Mouse (Mus musculus) stomach, embryonic 14.5 days (tissue): ENCODE measurements at regions not wholly inside any gene's neighbourhood (a gene's known extent, or its start where the extent isn't known, plus 50 kb on each side); places are given as distances from the start of the nearest gene placed in this dataset.

Experiments used
- ATAC-seq: fragments of 200-750 bp; cut with Nextera tagmentation; 2 replicates; pipeline ENCODE4 v1.8.0; 2017; ENCODE audit warnings: low read depth, moderate TSS enrichment; ENCODE audit not compliant: insufficient number of reproducible peaks, insufficient read depth, low FRiP score
- H3K27ac ChIP-seq: fragments of 300-500 bp; sonication (generic); 2 replicates; pipeline ENCODE4 v1.5.1; 2014; ENCODE audit warnings: mild to moderate bottlenecking, low read length, moderate library complexity, mixed read lengths
- H3K27me3 ChIP-seq: fragments of 300-500 bp; sonication (generic); 2 replicates; pipeline ENCODE4 v1.6.1; 2014; ENCODE audit warnings: low read length, control low read depth, mixed read lengths; ENCODE audit not compliant: control insufficient read depth, insufficient read depth
- H3K36me3 ChIP-seq: fragments of 300-500 bp; sonication (generic); 2 replicates; pipeline ENCODE4 v1.6.1; 2014; ENCODE audit warnings: mild to moderate bottlenecking, control low read depth, low read length, moderate library complexity, mixed read lengths; ENCODE audit not compliant: control insufficient read depth, insufficient read depth
- H3K4me1 ChIP-seq: fragments of 300-500 bp; sonication (generic); 2 replicates; pipeline ENCODE4 v1.6.1; 2014; ENCODE audit warnings: low read length, control low read depth, mixed read lengths; ENCODE audit not compliant: control insufficient read depth, insufficient read depth
- H3K4me2 ChIP-seq: fragments of 300-500 bp; sonication (generic); replicated peaks from 2 replicates; pipeline ENCODE4 v1.6.1; 2014; ENCODE audit warnings: low read depth, low read length, control low read depth
- H3K4me3 ChIP-seq: fragments of 300-500 bp; sonication (generic); 2 replicates; pipeline ENCODE4 v1.5.1; 2014; ENCODE audit warnings: low read depth, low read length, control low read depth
- H3K9ac ChIP-seq: fragments of 300-500 bp; sonication (generic); replicated peaks from 2 replicates; pipeline ENCODE4 v1.6.1; 2014; ENCODE audit warnings: low read depth, mild to moderate bottlenecking, control low read depth, low read length, moderate library complexity, mixed read lengths
- H3K9me3 ChIP-seq: fragments of 300-500 bp; sonication (generic); 2 replicates; pipeline ENCODE4 v1.6.1; 2016; ENCODE audit warnings: low read depth, low read length, control low read depth; ENCODE audit not compliant: control insufficient read depth
- WGBS: fragments of 180-500 bp; shearing (Covaris S2); extraction: QIAGEN DNeasy Blood & Tissue Kit; methylation state at CpG from one replicate; pipeline ENCODE4 v1.1.7; 2014; 5-methylcytosine and 5-hydroxymethylcytosine counted together

DNA sequence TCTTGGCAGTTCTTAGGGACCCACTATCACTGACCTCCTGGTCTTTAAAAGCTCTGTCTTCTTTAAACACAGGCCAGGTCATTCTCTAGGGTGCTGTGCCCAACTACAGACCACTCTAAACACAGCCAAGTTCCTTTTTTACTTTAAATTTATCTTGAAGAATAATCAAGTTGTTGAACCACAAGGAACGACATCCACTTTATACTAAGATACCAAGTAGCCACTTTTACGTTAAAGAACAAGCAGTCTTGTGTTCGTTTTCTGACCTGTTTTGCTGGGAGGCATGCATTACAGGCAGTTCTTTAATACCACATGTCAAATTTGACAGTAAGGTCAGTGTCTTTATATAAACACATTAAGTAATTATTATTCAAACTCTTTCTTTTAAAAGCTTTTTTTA is 242.4 kb upstream of the Sstr1 start:
- Histone ChIP-seq H3K36me3 (no peaks in the 10 kb centered on the region), H3K27ac (no peak overlapping the region), H3K9me3 (no peaks in the 10 kb centered on the region), H3K4me2 (no peak overlapping the region), H3K27me3 (no peaks in the 10 kb centered on the region), H3K9ac (no peak overlapping the region), H3K4me1 (no peaks in the 10 kb centered on the region), H3K4me3 (no peak overlapping the region)
- 38% methylated on average over 3 of the region's 3 CpGs for WGBS
- ATAC-seq: no peak

DNA sequence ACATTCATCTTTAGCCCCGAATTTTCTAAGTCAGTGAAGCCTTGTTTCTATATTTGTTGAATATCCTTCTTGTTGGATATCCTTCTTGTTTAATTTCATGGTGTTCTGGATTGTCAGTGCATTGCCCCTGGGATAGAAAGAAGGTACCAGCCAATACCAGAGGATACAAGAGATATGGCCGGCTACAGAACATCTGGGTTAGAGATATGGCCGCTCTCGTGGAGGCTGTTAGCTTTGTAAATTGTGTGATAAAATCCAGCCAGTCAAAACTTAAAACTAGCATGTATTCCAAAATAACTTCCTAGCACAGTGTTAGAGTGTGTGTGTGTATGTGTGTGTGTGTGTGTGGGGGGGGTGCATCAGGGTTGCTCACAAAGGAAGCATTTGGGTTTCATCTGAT is 241.4 kb upstream of the Sstr1 start:
- Histone ChIP-seq H3K27ac (no peak overlapping the region), H3K4me3 (no peak overlapping the region), H3K4me1 (no peaks in the 10 kb centered on the region), H3K9me3 (no peaks in the 10 kb centered on the region), H3K27me3 (no peaks in the 10 kb centered on the region), H3K4me2 (no peak overlapping the region), H3K36me3 (no peaks in the 10 kb centered on the region), H3K9ac (no peak overlapping the region)
- WGBS: 78% methylated on average over 4 of the region's 4 CpGs
- no peak for ATAC-seq

DNA sequence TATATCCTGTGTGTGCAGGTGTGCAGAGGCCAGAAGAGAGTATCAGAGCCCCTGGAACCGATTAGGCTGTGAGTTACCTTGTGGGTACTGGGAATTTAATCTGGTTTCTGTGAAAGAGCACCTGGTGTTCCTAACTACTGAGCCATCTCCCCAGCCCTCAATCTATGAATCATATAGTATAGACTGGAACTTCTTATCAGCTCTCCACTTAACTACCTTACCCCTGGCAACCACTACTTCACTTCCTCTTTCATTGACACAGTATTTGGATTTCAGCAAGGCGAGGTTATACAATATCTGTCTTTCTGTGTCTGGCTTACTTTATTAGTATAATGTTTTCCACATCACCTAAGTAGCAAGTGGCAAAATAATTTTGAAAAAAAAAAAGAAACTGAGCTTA is 239.1 kb upstream of the Sstr1 start:
- 68% methylated on average over 2 of the region's 2 CpGs for WGBS
- H3K36me3 ChIP-seq: no peaks in the 10 kb centered on the region

More for the DNA sequence above, 239.1 kb upstream of the Sstr1 start:
- H3K27me3 ChIP-seq: no peaks in the 10 kb centered on the region
- no peak overlapping the region for H3K4me3 ChIP-seq
- no peak overlapping the region for H3K4me2 ChIP-seq
- ATAC-seq: no peak
- H3K9me3 ChIP-seq: no peaks in the 10 kb centered on the region
- no peak overlapping the region for H3K27ac ChIP-seq
- no peak overlapping the region for H3K9ac ChIP-seq
- no peaks in the 10 kb centered on the region for H3K4me1 ChIP-seq
